Mouse (Mus musculus) bone marrow, adult 2 months (tissue): ENCODE results near the gene Itk.

Experiments used
- CTCF ChIP-seq: fragments of 200-500 bp; IDR thresholded peaks from 2 replicates; pipeline ENCODE4 v1.5.1; 2011; ENCODE audit warnings: low read length, control low read depth; ENCODE audit not compliant: control insufficient read depth, insufficient read depth
- POLR2A ChIP-seq: fragments of 200-500 bp; IDR thresholded peaks from 2 replicates; pipeline ENCODE4 v1.6.1; 2011; ENCODE audit warnings: low read depth, mild to moderate bottlenecking, control low read depth, low read length, borderline replicate concordance; ENCODE audit not compliant: control insufficient read depth

DNA sequence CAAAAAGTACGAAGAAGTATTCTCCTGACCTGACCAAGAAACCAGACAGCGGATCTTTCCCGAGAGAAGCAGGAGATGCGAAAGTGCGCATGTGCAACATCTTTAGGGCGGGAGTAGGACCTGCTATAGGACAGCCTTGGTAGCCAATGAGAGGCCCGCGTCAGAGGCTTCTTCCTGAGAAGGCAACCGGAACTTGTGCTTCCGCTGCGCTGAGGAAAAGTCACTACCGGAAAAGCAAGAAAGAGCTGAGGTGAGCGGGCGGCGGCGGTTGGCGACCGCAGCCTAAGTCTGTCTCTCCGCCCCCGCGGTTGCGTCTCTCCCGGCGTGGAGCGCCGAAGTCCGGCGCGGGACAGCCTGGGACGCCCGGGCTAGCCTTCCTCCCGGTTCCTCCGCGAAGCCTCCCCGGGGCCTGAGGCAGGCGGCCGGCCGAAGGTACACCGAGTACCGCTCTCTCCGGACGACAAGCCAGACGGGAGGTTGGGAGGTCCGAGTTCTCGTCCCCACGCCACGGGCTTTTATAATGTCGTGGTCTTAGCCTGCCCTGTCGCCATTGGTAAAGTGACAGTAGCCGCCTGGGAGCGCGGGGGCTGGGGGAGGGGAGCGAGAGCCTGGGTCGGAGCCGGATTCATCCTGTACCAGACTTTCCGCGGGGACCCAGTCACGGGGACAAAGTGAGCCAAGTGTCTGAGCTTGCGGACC lies 47.6 kb upstream of the Itk start, which contains the start of gene Med7:
- no peak for TF ChIP-seq CTCF
- TF ChIP-seq POLR2A = peak; percentile 96
